ENCODE assay signal across 1 mouse cellular context in the genomic region with DNA sequence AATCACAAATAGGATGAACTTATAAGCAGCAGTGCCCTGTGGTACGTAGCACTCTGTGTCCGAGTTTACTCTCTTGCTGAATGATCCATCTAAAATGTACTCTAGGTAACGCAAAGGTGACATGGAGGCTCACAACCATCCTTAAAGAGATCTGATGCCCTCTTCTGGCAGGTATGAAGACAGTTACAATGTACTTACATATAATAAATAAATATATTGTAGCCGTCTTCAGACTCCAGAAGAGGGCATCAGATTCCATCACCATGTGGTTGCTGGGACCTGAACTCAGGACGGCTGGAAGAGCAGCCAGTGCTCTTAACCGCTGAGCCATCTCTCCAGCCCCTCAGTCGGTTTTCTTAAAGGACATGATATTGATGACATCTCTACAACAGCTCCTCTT.
A peak's percentile ranks its signal among the peaks of the same experiment; 100 is the strongest.
TF ChIP-seq lines count a peak whose summit lies in the region.

No protein-coding gene starts in this region.

TF ChIP-seq in MEL, 35 proteins besides CTCF, POLR2A, EP300 and RAD21:
- TF ChIP-seq ZNF384 (IDR thresholded peaks at IDR 0.05; ENCODE audit: low read depth, low read length) (no peak), SMC3 (IDR thresholded peaks at IDR 0.05; ENCODE audit: low read depth, low read length) (peak; percentile 51)
